Comparison of ENCODE assay signal across 22 mouse cellular contexts in the genomic region with DNA sequence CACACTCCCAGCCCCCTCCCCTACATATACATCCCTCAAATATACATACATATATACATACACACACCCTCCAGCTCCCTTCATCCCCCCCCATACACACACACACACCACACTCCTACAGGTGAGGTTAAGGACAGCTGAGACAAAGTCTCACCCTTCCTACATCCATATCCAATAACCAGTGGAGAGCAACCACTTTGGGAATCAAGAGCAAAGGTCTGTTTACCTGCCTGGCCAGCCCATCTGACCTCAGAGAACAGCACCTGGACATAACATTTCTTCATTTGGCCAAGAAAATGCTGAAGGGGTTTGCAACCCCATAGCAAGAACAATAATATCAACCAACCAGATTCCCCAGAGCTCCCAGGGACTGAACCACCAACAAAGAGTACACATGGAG.
"Had no signal": no experiment of that assay in that cellular context is flagged by ENCODE, and none has a peak within 500 bp of the region (broad histone marks: within the 10 kb centered on the region; RNA-seq: fewer than 3 reads in every experiment).

No protein-coding gene starts in this region.

- H3K36me3 ChIP-seq: hindbrain, embryonic 13.5 days; limb, embryonic 13.5 days; liver, embryonic 13.5 days had no signal

- H3K27me3 ChIP-seq: heart, embryonic 12.5 days; hindbrain, embryonic 13.5 days; hindbrain, embryonic 15.5 days; kidney, embryonic 15.5 days; limb, embryonic 13.5 days; limb, embryonic 15.5 days; liver, embryonic 13.5 days had no signal

- ATAC-seq: forebrain, postnatal 0 days; hindbrain, postnatal 0 days; intestine, embryonic 16.5 days had no signal

- H3K4me1 ChIP-seq: hindbrain, embryonic 13.5 days; hindbrain, embryonic 15.5 days; kidney, embryonic 15.5 days; limb, embryonic 13.5 days; limb, embryonic 15.5 days had no signal

- H3K9ac ChIP-seq: forebrain, postnatal 0 days; heart, embryonic 12.5 days; hindbrain, embryonic 13.5 days; hindbrain, embryonic 15.5 days; kidney, embryonic 15.5 days; limb, embryonic 13.5 days; limb, embryonic 15.5 days; liver, embryonic 13.5 days had no signal

- H3K4me3 ChIP-seq: heart, embryonic 10.5 days; heart, embryonic 12.5 days; hindbrain, embryonic 13.5 days; hindbrain, embryonic 15.5 days; kidney, embryonic 15.5 days; limb, embryonic 13.5 days; limb, embryonic 15.5 days; liver, embryonic 13.5 days had no signal

- H3K9me3 ChIP-seq: heart, embryonic 10.5 days; heart, embryonic 12.5 days; hindbrain, embryonic 13.5 days; hindbrain, embryonic 15.5 days; kidney, embryonic 15.5 days; limb, embryonic 13.5 days; limb, embryonic 15.5 days; liver, embryonic 13.5 days had no signal

- H3K4me2 ChIP-seq: heart, embryonic 12.5 days; hindbrain, embryonic 13.5 days; hindbrain, embryonic 15.5 days; kidney, embryonic 15.5 days; limb, embryonic 13.5 days; limb, embryonic 15.5 days; liver, embryonic 13.5 days had no signal

- H3K27ac ChIP-seq: heart, embryonic 10.5 days; hindbrain, embryonic 13.5 days; hindbrain, embryonic 15.5 days; hindbrain, postnatal 0 days; kidney, embryonic 15.5 days; kidney, postnatal 0 days; limb, embryonic 13.5 days; limb, embryonic 15.5 days; liver, embryonic 13.5 days had no signal

- DNase-seq: forebrain, postnatal 0 days; gastrocnemius, postnatal 10 days; gastrocnemius, postnatal 36 days; heart, postnatal 14 days; kidney, adult 11 months; kidney, adult 9 months; kidney, postnatal 14 days; kidney, postnatal 36 days; layer of hippocampus, adult 9-11 months; layer of hippocampus, postnatal 36 days; left cerebral cortex, postnatal 4 days; liver, embryonic 13.5 days had no signal
